Mouse (Mus musculus) limb, embryonic 15.5 days (tissue): Measurements from ENCODE around the gene Ube2ql1. TPM values are rescaled to one million over a fixed set of nuclear protein-coding genes. Genes with fewer than 3 reads are reported as not detected.

Experiments
- ATAC-seq: fragments of 200-750 bp; cut with Nextera tagmentation; 2 replicates; pipeline ENCODE4 v1.8.0; 2017; ENCODE audit warnings: low read depth, moderate TSS enrichment; ENCODE audit not compliant: insufficient number of reproducible peaks, low FRiP score, low TSS enrichment
- H3K27ac ChIP-seq: fragments of 300-500 bp; sonication (generic); 2 replicates; pipeline ENCODE4 v1.5.1; 2015; ENCODE audit warnings: moderate library complexity, mild to moderate bottlenecking, inconsistent platforms
- H3K27me3 ChIP-seq: fragments of 300-500 bp; sonication (generic); 2 replicates; pipeline ENCODE4 v1.6.1; 2015; ENCODE audit warnings: inconsistent platforms
- H3K36me3 ChIP-seq: fragments of 300-500 bp; sonication (generic); 2 replicates; pipeline ENCODE4 v1.6.1; 2015; ENCODE audit warnings: inconsistent platforms
- H3K4me1 ChIP-seq: fragments of 300-500 bp; sonication (generic); 2 replicates; pipeline ENCODE4 v1.6.1; 2015; ENCODE audit warnings: inconsistent platforms
- H3K4me2 ChIP-seq: fragments of 300-500 bp; sonication (generic); 2 replicates; pipeline ENCODE4 v1.6.1; 2015; ENCODE audit warnings: mild to moderate bottlenecking, inconsistent platforms
- H3K4me3 ChIP-seq: fragments of 300-500 bp; sonication (generic); 2 replicates; pipeline ENCODE4 v1.5.1; 2015; ENCODE audit warnings: mild to moderate bottlenecking, inconsistent platforms
- H3K9ac ChIP-seq: fragments of 300-500 bp; sonication (generic); 2 replicates; pipeline ENCODE4 v1.6.1; 2015; ENCODE audit warnings: inconsistent platforms
- H3K9me3 ChIP-seq: fragments of 300-500 bp; sonication (generic); 2 replicates; pipeline ENCODE4 v1.6.1; 2016; ENCODE audit warnings: inconsistent platforms
- WGBS: fragments of 180-500 bp; shearing (Covaris S2); methylation state at CpG from one replicate; pipeline ENCODE4 v1.1.7; 2015; 5-methylcytosine and 5-hydroxymethylcytosine counted together
- polyA plus RNA-seq: library from polyadenylated mRNA; unstranded; fragments of >200 nt; fragmentation: Nextera tagmentation; extraction: Ambion mirVana; gene quantifications from 2 replicates; pipeline ENCODE4 v1.2.1, GENCODE M21; 2015

The Ube2ql1 gene
- polyA plus RNA-seq, 1 experiment from 2014 or later = 2.1 TPM

DNA sequence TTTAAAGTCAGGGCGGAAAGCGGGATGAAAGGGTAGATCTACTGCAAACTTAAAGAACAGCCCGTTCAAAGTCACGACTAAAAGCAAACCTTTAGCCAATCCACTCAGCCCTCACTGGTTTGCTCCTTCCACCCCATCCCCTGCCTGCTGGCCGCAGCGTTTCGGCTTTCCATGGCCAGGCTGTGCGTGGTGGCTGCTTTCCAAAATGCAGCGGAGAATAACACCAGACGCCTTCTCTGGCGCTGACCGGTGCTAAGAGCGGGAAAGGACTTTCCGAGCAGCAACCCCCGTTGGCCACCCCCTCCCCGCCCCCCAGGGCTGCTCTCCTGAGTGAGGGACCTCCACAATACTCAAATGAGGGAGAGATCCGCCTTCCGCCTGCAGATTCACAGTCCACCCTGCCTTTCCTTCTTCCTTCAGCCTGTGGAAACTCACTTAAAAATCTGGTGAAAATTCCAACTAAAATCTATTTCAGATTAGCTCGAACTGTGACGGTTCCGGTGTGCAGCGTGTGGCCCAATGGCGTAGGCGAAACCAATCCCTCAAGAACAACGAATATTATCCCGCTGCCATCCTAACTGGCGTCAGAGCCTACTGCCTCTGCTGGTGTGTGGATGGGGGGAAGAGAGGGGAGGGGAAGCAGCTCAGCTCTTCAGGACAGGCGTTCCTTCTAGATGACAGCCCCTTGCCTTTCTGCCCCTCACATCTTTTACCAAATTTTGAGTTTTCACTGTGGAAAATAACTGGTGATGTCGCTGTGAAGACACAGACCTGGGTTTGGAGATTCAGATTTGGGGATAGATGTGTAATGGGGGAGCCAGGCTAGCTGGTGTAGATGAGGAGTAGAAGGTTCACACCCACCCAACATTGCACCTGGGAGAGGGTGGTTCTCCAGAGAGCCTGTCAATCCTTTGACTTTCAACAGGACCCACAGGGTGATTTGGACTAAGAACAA lies 919 bp upstream of the Ube2ql1 start:
- WGBS = 4% methylated on average over 29 of the region's 29 CpGs
- H3K9me3 ChIP-seq = no peaks in the 10 kb centered on the region; the same call in 1 of the 2 replicates
- H3K36me3 ChIP-seq = no peaks in the 10 kb centered on the region
- peak overlapping the region; percentile 67 for H3K27ac ChIP-seq
- H3K4me3 ChIP-seq = peak overlapping the region; percentile 72
- 0 out of 2 replicates have a peak overlapping the region, but pooled peaks have one; percentile 14 for H3K9ac ChIP-seq
- peaks cover 46% of the 10 kb centered on the region for H3K27me3 ChIP-seq
- H3K4me1 ChIP-seq = peaks cover 30% of the 10 kb centered on the region
- H3K4me2 ChIP-seq = peak overlapping the region; percentile 100
- peak; percentile 53; the same call in 1 of the 2 replicates for ATAC-seq

DNA sequence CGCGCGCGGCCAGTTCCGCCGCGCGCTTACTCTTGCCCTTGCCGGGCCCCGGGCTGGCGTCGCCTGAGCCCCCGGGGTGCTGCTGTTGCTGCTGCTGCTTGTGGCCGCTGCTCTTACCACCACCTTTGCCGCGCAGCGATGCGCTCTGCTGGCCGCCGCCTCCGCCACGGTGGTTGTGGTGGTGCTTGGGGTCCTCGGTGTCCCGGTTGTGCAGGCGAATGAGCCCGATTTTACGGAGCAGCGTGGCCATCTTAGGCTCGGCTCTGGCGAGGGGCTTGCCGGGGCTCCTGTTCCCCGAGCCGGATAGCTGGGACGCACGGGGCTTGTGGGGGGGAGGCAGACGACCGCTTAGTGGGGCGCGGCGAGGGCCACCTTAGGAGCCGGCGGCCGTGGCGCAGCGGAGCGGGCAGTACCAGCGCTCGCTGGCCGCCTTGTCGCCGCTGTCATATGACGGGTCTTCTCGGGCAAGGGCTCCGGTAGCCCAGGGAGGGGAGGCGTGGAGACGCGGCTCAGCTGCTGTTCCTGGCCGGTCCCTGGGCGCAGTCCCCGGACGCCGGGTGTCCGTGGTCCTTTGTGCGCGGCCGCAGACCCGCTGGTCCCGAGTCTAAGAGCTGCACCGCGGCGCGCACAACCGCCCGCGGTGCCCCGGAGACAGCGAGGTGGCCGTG lies 464 bp downstream of the Ube2ql1 start:
- H3K9me3 ChIP-seq = no peaks in the 10 kb centered on the region; the same call in 1 of the 2 replicates
- H3K36me3 ChIP-seq = no peaks in the 10 kb centered on the region
- 0% methylated on average over 64 of the region's 78 CpGs for WGBS
- peaks cover 30% of the 10 kb centered on the region for H3K4me1 ChIP-seq
- ATAC-seq = peak; percentile 25
- H3K27ac ChIP-seq = peak overlapping the region; percentile 43; the same call in 1 of the 2 replicates
- peak overlapping the region; percentile 100 for H3K4me2 ChIP-seq
- peak overlapping the region; percentile 50 for H3K9ac ChIP-seq
- peak overlapping the region; percentile 72 for H3K4me3 ChIP-seq
- peaks cover 54% of the 10 kb centered on the region for H3K27me3 ChIP-seq

DNA sequence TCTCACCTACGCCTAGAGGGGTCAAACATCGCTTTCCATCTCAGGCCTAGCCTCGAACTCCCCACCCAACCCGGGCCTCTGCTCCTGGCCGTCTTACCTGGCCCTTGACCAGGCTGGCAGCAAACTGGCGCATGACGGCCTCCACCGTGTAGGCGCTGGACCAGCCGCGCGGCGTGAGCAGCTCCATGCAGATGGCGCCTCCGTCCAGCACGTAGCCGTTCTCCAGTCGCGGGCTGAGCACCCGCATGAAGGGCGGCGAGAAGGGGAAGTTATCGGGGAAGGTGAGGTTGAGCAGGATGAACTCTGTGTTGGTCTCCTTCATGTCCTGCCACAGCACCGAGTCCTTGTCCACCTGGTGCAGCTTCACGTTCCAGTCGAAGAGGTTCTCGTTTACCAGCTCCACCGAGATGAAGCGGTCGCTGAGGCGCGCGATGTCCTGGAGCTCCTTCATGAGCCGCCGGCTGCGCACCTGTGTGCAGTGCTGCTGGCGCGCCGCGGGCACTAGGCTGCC lies 1.2 kb downstream of the Ube2ql1 start:
- Histone ChIP-seq H3K9me3 (no peaks in the 10 kb centered on the region), H3K27ac (no peak overlapping the region), H3K27me3 (peaks cover 54% of the 10 kb centered on the region), H3K9ac (peak overlapping the region; percentile 10; the same call in 1 of the 2 replicates), H3K36me3 (no peaks in the 10 kb centered on the region), H3K4me2 (peak overlapping the region; percentile 100), H3K4me3 (peak overlapping the region; percentile 72), H3K4me1 (peaks cover 30% of the 10 kb centered on the region)
- ATAC-seq = no peak
- WGBS = under 1% methylated on average over 40 of the region's 40 CpGs

DNA sequence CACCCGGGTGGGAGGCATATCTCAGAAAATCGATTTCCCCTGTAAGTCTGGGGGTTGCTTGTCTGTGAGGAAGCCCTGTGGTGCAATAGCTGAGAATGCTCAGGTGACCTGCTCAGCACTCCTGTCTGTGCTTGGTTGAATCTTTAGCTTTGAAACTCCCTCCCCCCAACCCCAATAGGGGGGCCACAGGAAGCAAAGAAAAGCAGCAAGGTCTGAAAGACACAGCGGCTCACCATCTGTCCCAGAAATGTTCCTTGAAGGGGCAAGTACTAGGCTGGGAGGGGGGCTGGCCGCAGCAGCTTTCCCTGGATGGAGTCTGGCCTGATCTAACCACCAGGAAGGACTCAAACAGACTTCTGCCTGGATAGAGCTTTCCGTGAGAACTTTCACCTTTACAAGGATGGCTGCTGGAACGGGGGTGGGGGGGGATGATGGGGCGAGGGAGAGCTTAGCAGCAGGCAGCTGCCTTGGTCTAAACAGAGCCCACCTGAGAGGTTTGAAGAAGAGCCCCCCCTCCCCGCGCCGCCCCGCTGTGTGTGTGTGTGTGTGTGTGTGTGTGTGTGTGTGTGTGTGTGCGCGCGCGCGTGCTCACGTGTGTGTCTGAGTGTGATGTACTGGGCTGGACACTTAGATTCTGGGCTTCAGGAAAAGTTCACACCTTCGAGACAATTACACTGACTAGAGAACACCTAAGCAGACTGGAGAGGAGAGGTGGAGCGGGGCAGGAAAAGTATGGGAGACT lies 2.1 kb downstream of the Ube2ql1 start:
- Histone ChIP-seq H3K4me2 (peak overlapping the region; percentile 100), H3K9ac (0 out of 2 replicates have a peak overlapping the region, but pooled peaks have one; percentile 10), H3K36me3 (no peaks in the 10 kb centered on the region), H3K9me3 (no peaks in the 10 kb centered on the region), H3K4me3 (peak overlapping the region; percentile 72), H3K27ac (no peak overlapping the region), H3K4me1 (peaks cover 30% of the 10 kb centered on the region), H3K27me3 (peaks cover 54% of the 10 kb centered on the region)
- 7% methylated on average over 18 of the region's 19 CpGs for WGBS
- ATAC-seq = no peak

DNA sequence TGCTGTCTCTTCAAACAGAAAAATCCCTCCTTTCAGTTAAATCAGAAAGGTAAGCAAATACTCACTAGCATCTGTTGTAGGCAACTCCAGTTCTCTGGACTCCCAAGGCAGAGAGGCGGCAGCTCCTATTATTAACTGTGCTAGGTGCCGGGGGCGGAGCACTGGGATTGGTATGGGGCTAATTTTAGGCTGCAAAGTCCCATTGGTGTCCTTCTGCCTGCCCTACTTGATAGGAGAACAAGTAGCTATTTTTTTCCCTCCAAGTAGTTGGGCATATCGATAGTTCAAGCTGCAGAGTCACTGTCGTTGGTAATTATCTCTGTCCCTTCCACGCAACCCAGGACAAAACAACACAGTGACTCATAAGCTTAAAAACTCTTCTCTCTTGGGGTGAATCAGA lies 7.1 kb downstream of the Ube2ql1 start:
- Histone ChIP-seq H3K9ac (no peak overlapping the region), H3K27me3 (peaks cover 27% of the 10 kb centered on the region), H3K9me3 (no peaks in the 10 kb centered on the region), H3K27ac (no peak overlapping the region), H3K4me2 (no peak overlapping the region), H3K36me3 (no peaks in the 10 kb centered on the region), H3K4me3 (no peak overlapping the region), H3K4me1 (0 out of 2 replicates have a peak, but pooled peaks cover 4% of the 10 kb centered on the region)
- no peak for ATAC-seq
- 85% methylated on average over 6 of the region's 6 CpGs for WGBS

DNA sequence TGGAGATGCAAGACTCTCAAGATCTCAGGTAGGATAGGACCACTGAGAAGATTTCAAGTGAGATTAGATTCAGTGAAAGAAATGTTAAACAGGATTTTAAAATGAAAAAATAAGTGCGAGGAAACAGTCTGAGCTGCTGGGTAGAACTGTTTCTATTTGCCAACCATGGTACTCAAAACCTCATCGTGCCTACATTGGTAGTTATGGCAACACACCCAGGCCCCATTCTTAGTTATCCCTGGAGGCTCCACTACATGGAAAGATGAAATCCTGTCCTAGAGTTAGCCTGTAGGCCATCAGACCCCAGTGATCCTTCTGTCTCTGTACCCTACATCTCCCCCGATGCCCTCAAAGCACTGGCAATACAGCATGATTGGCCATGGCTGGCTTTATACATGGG lies 14.3 kb downstream of the Ube2ql1 start:
- no peak overlapping the region for H3K4me3 ChIP-seq
- H3K4me2 ChIP-seq = no peak overlapping the region
- H3K9ac ChIP-seq = no peak overlapping the region
- H3K9me3 ChIP-seq = no peaks in the 10 kb centered on the region
- 98% methylated on average over 3 of the region's 3 CpGs for WGBS
- 0 out of 2 replicates have a peak, but pooled peaks cover 4% of the 10 kb centered on the region for H3K36me3 ChIP-seq
- H3K4me1 ChIP-seq = no peaks in the 10 kb centered on the region
- H3K27me3 ChIP-seq = no peaks in the 10 kb centered on the region
- H3K27ac ChIP-seq = no peak overlapping the region
- ATAC-seq = no peak

DNA sequence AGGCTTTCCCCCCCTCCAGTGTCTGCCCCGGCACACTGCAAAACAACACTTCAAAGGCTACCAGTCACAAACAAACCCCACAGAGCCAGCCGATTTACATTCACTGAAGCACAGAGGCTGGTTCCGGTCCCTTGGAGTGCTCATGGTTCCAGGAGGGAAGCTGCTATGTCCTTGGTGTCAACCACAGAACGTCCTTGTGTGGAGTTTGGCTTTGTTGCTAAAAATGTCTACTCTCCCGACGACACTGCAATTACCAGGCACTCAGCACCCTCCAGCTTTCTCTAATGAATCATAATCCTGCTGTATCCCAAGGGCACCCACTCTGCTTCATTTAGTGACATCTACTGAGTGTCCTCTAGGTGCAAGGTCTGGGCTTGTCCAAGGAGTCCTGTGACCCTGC lies 18.5 kb downstream of the Ube2ql1 start:
- H3K4me1 ChIP-seq = 0 out of 2 replicates have a peak, but pooled peaks cover 2% of the 10 kb centered on the region
- ATAC-seq = no peak
- H3K9me3 ChIP-seq = no peaks in the 10 kb centered on the region
- H3K4me3 ChIP-seq = no peak overlapping the region
- WGBS = 15% methylated on average over 6 of the region's 6 CpGs
- no peaks in the 10 kb centered on the region for H3K36me3 ChIP-seq
- no peak overlapping the region for H3K4me2 ChIP-seq
- H3K27ac ChIP-seq = no peak overlapping the region
- no peaks in the 10 kb centered on the region for H3K27me3 ChIP-seq
- H3K9ac ChIP-seq = no peak overlapping the region

DNA sequence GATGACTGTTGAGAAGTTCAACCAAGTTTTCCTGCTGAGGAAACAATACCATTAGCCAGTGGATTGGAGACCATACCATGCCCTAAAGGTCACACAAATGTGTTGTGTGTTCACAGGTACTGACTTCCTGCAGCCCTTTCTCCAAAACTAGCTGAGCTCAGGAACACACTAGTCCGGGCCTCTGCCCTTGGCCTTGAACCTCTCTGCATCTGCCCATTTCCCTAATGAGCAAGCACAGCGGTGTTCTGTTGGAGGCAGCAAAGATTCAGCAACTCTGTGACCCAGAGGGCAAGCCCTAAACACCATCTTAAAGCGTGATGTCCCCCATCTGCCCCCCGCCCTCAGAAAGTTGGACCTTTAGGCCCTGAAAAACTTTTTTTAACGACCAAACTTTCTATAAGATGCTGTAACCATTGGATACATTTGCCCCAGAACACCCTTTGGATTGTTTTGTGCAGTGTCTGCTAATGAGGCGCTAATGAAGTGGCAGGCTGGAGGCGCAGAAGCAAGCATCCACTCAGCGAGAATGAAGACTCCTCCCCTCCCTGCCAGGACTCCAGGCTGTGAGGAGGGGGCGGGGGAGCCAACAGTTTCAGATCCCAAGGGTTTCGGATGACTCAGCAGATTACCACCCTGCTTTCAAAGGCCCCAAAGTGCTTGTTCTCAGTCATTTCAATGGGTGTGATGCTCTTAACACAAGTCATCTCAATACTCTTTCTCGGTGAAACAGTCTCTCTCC lies 21.7 kb downstream of the Ube2ql1 start:
- WGBS = 14% methylated on average over 11 of the region's 11 CpGs
- Histone ChIP-seq H3K4me1 (0 out of 2 replicates have a peak, but pooled peaks cover 2% of the 10 kb centered on the region), H3K4me2 (no peak overlapping the region), H3K36me3 (no peaks in the 10 kb centered on the region), H3K27ac (no peak overlapping the region), H3K4me3 (no peak overlapping the region), H3K27me3 (no peaks in the 10 kb centered on the region), H3K9me3 (no peaks in the 10 kb centered on the region), H3K9ac (no peak overlapping the region)
- no peak for ATAC-seq

DNA sequence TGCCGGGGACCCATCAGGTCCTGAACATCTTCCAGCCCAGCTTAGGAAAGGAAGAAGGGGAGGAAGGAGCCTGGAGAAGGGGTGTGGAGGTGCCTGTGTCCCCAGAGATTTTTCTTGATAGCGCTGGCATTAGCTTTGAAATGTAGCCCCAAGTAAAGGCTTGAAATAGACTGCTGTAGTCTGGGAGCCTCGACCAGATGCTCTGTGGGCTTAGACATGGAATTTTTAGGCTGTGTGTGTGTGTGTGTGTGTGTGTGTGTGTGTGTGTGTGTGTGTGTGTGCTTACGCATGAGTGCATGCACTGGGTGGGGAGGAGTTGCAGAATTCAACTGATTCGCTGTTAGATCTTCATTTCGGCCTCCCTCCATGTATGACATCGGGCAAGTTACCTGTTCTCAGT lies 31.5 kb downstream of the Ube2ql1 start:
- Histone ChIP-seq H3K4me3 (no peak overlapping the region), H3K9me3 (no peaks in the 10 kb centered on the region), H3K4me1 (no peaks in the 10 kb centered on the region), H3K27me3 (peaks cover 11% of the 10 kb centered on the region; the same call in 1 of the 2 replicates), H3K27ac (no peak overlapping the region), H3K4me2 (no peak overlapping the region), H3K9ac (no peak overlapping the region), H3K36me3 (no peaks in the 10 kb centered on the region)
- WGBS = 88% methylated on average over 7 of the region's 7 CpGs
- no peak for ATAC-seq

DNA sequence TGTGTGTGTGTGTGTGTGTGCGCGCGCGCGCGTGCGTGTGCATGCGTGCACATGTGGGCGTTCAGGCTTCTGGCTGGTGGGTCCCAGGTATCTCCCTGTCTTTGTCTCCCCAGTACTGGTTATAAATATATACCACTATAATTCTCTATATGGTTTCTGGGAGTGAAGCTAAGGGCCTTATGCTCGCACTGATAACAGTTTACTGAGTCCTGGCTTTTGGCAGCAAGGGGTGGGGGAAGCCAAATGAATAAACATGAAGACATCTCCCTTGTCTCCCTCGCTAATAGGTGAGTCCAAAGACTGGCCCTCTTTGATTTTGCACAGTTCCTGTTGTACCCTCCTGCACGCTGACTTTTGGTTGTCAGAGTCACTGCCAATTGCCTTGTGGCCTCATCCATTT lies 32.2 kb downstream of the Ube2ql1 start:
- Histone ChIP-seq H3K4me2 (no peak overlapping the region), H3K9me3 (no peaks in the 10 kb centered on the region), H3K27ac (no peak overlapping the region), H3K36me3 (no peaks in the 10 kb centered on the region), H3K27me3 (peaks cover 13% of the 10 kb centered on the region; the same call in 1 of the 2 replicates), H3K9ac (no peak overlapping the region), H3K4me1 (no peaks in the 10 kb centered on the region), H3K4me3 (no peak overlapping the region)
- ATAC-seq = no peak
- WGBS = 93% methylated on average over 12 of the region's 12 CpGs

DNA sequence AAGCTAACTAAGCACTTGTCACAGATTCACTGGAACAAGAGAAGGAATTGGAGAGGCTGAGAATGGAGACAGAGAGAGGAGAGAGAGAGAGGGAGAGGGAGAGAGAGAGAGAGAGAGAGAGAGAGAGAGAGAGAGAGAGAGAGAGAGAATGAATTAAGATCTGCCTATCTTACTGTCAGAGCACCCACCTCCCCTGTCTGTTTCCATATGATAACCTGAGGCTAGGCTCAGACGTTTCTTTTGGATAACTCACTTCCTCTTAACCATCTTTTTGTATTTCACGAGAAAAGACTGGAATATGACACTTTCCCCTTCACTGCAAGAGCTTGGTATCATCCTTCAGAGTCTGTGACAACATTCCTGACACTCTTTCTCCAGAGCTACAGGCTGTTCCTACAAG lies 32.8 kb downstream of the Ube2ql1 start:
- H3K4me2 ChIP-seq = no peak overlapping the region
- no peak for ATAC-seq
- no peaks in the 10 kb centered on the region for H3K36me3 ChIP-seq
- H3K27ac ChIP-seq = no peak overlapping the region
- peaks cover 13% of the 10 kb centered on the region; the same call in 1 of the 2 replicates for H3K27me3 ChIP-seq
- H3K4me1 ChIP-seq = no peaks in the 10 kb centered on the region
- 35% methylated on average over 2 of the region's 2 CpGs for WGBS
- no peaks in the 10 kb centered on the region for H3K9me3 ChIP-seq
- no peak overlapping the region for H3K4me3 ChIP-seq
- H3K9ac ChIP-seq = no peak overlapping the region
